Mouse (Mus musculus) hindbrain, embryonic 10.5 days (tissue): ENCODE data around the gene Aff3. TPM values are rescaled to one million over a fixed set of nuclear protein-coding genes. Genes with fewer than 3 reads are reported as not detected.

Experiments used
- DNase-seq: peaks from one replicate; pipeline ENCODE4 v3.0.0-alpha.2; 2017; ENCODE audit warnings: low spot score
- H3K27ac ChIP-seq: fragments of 300-500 bp; sonication (generic); 2 replicates; pipeline ENCODE4 v1.5.1; 2016; ENCODE audit warnings: mild to moderate bottlenecking, moderate library complexity
- H3K27me3 ChIP-seq: fragments of 300-500 bp; sonication (generic); 2 replicates; pipeline ENCODE4 v1.6.1; 2016; ENCODE audit warnings: mild to moderate bottlenecking; ENCODE audit not compliant: poor library complexity, insufficient read depth, severe bottlenecking
- H3K36me3 ChIP-seq: fragments of 300-500 bp; sonication (generic); 2 replicates; pipeline ENCODE4 v1.6.1; 2016; ENCODE audit warnings: mild to moderate bottlenecking, moderate library complexity
- H3K4me1 ChIP-seq: fragments of 300-500 bp; sonication (generic); replicated peaks from 2 replicates; pipeline ENCODE4 v1.6.1; 2016; ENCODE audit warnings: mild to moderate bottlenecking
- H3K4me3 ChIP-seq: fragments of 300-500 bp; sonication (generic); 2 replicates; pipeline ENCODE4 v1.5.1; 2016; ENCODE audit warnings: mild to moderate bottlenecking, moderate library complexity
- H3K9me3 ChIP-seq: fragments of 300-500 bp; sonication (generic); 2 replicates; pipeline ENCODE4 v1.6.1; 2016; ENCODE audit warnings: mild to moderate bottlenecking, moderate library complexity
- WGBS: fragments of 180-500 bp; shearing (Covaris S2); methylation state at CpG from one replicate; pipeline ENCODE4 v1.1.7; 2016; 5-methylcytosine and 5-hydroxymethylcytosine counted together
- polyA plus RNA-seq: library from polyadenylated mRNA; unstranded; fragments of >200 nt; fragmentation: Nextera tagmentation; extraction: Ambion mirVana; gene quantifications from 2 replicates; pipeline ENCODE4 v1.2.1, GENCODE M21; 2016

Aff3 gene
- polyA plus RNA-seq, 1 experiment from 2014 or later = 11.4 TPM

DNA sequence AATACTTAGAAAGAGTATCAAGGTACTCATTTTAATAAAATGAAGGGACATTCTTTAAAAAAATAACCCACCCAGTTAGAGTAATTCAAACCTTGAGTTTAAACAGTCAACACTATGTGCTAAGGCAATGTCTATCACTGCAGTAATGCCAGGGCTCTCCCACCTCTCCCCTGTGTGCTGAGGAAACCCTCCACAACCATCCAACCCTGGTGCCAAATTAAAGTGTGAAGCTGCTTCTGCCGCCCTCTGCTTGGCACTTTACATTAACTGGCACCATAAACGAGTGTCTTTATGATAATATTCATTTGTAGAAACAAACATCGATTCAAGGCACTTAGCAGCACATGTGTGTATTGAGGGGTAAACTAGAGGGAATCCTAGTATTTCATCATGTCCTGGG lies 97.0 kb downstream of the Aff3 start:
- Histone ChIP-seq H3K9me3 (no peaks in the 10 kb centered on the region), H3K4me3 (no peak overlapping the region), H3K4me1 (peaks cover 58% of the 10 kb centered on the region), H3K27ac (no peak overlapping the region), H3K27me3 (no peaks in the 10 kb centered on the region), H3K36me3 (no peaks in the 10 kb centered on the region)
- WGBS = 75% methylated on average over 3 of the region's 3 CpGs
- DNase-seq = no peak

DNA sequence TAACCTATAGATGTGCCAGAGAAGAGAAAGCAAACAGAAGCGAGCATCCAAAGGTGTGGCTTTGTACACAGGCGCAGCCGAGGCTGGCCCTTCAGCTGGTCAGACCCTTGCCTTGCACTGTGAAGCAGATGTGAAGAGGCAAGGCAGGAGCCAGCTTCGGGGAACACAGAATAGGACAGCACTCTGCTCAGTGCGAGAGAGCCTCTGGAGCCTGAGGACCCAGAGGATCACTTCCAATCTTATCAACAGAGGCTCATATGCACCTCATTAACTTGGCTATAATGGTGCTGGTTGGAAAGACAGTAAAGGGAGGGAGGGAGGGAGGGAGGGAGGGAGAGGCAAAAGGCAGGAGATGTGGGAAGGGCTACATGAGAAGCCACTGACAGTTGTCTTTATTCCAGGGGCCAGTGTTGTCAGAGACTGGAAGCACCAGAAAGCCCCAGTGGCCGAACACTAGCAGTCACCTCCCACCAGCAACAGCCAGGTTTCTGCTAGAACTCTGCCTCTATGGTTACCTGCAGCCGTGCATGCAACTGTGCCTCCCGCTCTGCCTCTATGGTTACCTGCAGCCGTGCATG lies 98.6 kb downstream of the Aff3 start:
- peak overlapping the region; percentile 20 for H3K4me3 ChIP-seq
- peak; percentile 26 for DNase-seq
- no peaks in the 10 kb centered on the region for H3K36me3 ChIP-seq
- H3K27ac ChIP-seq = peak overlapping the region; percentile 88
- peaks cover 74% of the 10 kb centered on the region for H3K4me1 ChIP-seq
- no peaks in the 10 kb centered on the region for H3K27me3 ChIP-seq
- 27% methylated on average over 9 of the region's 9 CpGs for WGBS
- no peaks in the 10 kb centered on the region for H3K9me3 ChIP-seq

DNA sequence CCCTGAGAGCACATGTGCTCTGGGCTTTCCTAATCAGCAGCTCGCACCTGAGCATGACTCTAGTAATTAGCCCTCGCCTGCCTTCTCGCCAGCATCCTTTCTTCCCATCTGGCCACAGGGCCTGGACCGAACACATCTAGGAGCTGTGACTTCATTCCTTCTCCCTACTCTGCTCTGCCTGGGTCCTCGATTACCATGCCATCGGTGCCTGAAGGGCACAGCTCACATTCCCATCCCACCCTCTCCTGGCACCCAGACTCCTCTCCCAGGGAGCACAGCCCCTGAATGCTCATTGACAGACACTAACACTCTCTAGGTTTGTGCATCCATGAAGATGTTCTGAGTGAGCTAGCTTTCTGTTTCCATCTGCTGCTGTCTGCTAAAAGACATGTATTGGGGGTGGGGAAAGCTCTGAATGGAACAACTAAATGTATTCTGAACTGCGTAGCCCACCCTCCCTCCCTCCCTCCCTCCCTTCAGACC lies 99.4 kb downstream of the Aff3 start:
- H3K9me3 ChIP-seq = no peaks in the 10 kb centered on the region
- WGBS = 46% methylated on average over 7 of the region's 7 CpGs
- no peaks in the 10 kb centered on the region for H3K36me3 ChIP-seq
- no peaks in the 10 kb centered on the region for H3K27me3 ChIP-seq
- peak; percentile 31 for DNase-seq
- peaks cover 83% of the 10 kb centered on the region for H3K4me1 ChIP-seq
- H3K4me3 ChIP-seq = peak overlapping the region; percentile 20
- H3K27ac ChIP-seq = peak overlapping the region; percentile 88

DNA sequence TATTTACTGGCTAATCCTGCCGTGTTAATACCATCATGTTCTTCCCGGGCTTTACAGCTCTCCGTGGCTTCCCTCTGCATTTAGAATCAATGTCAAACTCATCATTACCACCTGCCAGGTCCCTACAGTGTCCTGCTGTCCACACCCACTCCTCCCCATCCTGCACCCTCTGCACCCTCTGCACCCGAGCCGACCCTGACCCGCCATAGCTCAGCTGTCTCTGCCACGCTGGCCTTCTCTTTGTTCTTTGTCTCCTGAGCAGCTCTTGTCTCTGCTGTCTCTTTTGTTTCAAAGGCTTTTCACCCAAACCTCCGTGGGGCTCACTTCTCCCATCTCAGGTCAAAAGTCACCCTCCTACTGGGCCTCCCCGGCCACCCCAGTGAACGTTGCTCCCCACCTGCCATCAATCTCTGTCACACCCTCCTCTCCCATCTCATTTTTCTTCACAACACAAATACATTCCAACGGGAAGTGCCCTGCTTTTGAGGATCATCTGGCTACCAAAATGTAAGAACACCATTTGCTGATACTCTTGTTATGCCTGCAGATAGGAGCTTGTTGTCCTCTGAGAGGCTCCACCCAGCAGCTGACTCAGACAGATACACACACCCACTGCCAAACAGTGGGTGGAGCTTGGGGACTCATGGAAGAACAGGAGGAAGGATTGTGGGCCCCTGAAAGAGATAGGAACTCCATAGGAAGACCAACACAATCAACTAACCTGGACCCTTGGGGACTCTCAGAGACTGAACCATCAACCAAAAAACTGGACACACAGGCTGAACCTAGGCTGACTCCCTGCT lies 102.2 kb downstream of the Aff3 start:
- Histone ChIP-seq H3K4me1 (peaks cover 80% of the 10 kb centered on the region), H3K9me3 (no peaks in the 10 kb centered on the region), H3K27ac (peak overlapping the region; percentile 88), H3K36me3 (no peaks in the 10 kb centered on the region), H3K4me3 (peak overlapping the region; percentile 2; the same call in 1 of the 2 replicates), H3K27me3 (no peaks in the 10 kb centered on the region)
- DNase-seq = peak; percentile 69
- 15% methylated on average over 11 of the region's 11 CpGs for WGBS

DNA sequence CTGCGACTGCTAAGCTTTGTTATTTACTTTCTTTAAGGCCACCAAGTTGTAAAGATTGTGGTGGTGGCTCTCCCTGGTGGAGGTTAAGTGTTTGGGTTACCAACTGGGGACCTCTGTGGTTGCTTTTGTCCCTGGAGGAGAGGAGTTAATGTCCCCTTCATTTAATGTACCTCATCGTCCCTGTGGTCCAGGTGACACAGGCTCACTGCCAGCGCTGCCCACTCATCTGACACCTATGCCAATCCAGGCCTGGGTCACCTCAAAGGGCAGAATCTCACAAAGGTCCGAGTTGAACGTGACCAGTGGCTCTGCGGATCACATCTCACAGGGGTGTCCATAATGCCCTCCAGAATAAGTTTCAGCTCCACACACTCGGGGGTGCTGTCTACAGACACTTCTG lies 103.4 kb downstream of the Aff3 start:
- H3K27me3 ChIP-seq = no peaks in the 10 kb centered on the region
- 67% methylated on average over 7 of the region's 7 CpGs for WGBS
- H3K27ac ChIP-seq = peak overlapping the region; percentile 88
- no peak for DNase-seq
- no peak overlapping the region for H3K4me3 ChIP-seq
- no peaks in the 10 kb centered on the region for H3K36me3 ChIP-seq
- peaks cover 72% of the 10 kb centered on the region for H3K4me1 ChIP-seq
- no peaks in the 10 kb centered on the region for H3K9me3 ChIP-seq

DNA sequence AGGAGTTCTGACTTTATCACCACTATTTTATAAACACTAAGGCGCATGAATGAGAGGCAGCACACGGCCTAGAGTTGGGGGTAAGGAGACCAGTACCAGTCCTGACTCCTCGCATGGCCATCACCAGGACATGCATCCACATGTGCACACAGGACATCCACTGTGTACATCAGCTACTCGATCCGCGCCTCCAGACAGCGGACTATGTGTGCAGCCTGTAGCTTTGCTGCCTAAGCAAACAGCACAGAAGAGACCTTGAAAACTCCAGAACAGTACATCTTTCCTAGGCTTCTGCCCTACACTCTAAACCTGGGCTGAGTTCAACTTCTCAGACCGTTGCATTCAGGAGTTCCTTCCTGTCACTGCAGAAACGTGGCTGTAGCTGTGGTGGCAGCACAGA lies 104.1 kb downstream of the Aff3 start:
- Histone ChIP-seq H3K27ac (peak overlapping the region; percentile 46; the same call in 1 of the 2 replicates), H3K36me3 (no peaks in the 10 kb centered on the region), H3K27me3 (no peaks in the 10 kb centered on the region), H3K4me3 (no peak overlapping the region), H3K4me1 (peaks cover 65% of the 10 kb centered on the region), H3K9me3 (no peaks in the 10 kb centered on the region)
- no peak for DNase-seq
- 80% methylated on average over 9 of the region's 9 CpGs for WGBS

DNA sequence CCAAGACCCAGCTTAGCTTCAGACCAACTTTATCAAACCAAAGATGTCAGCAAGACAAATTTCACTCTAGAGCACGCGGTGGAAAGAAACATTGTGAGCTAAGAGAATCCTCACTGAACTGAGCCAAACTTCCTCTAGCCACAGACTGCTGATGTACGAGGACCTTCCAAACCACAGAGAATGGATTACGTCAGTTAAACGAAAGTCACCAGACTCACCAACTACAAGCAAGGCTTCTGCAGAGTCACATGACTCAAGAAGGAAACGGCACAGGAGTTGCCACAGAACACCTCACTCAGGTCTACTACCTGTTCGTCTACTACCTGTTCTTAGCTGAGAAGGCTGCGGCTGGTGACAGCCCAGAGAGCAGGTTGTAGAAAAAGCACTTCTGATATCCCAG lies 107.1 kb downstream of the Aff3 start:
- Histone ChIP-seq H3K27me3 (no peaks in the 10 kb centered on the region), H3K27ac (no peak overlapping the region), H3K9me3 (no peaks in the 10 kb centered on the region), H3K4me3 (no peak overlapping the region), H3K36me3 (no peaks in the 10 kb centered on the region), H3K4me1 (peaks cover 49% of the 10 kb centered on the region)
- 95% methylated on average over 8 of the region's 8 CpGs for WGBS
- no peak for DNase-seq

DNA sequence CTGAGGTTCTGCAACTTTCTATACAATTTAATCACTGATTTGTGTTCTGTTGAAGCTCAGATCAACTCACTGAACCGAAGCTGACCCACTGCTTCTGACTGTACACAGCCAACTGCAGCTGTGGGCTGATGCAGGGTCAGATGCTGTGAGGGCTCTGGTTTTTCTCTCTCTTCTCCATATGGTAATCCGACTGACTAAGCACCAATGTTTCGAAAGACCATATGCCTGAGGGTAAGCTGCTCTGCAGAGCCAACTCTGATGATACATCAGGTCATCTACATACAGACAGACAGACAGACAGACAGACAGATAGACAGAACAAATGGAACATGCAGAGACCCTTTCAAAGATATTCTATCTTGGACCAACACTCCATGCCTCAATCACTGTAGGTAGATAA lies 110.2 kb downstream of the Aff3 start:
- no peak for DNase-seq
- no peaks in the 10 kb centered on the region for H3K9me3 ChIP-seq
- WGBS = 92% methylated on average over 3 of the region's 3 CpGs
- H3K27ac ChIP-seq = no peak overlapping the region
- no peaks in the 10 kb centered on the region for H3K36me3 ChIP-seq
- H3K4me1 ChIP-seq = peaks cover 23% of the 10 kb centered on the region
- H3K4me3 ChIP-seq = no peak overlapping the region
- H3K27me3 ChIP-seq = no peaks in the 10 kb centered on the region

DNA sequence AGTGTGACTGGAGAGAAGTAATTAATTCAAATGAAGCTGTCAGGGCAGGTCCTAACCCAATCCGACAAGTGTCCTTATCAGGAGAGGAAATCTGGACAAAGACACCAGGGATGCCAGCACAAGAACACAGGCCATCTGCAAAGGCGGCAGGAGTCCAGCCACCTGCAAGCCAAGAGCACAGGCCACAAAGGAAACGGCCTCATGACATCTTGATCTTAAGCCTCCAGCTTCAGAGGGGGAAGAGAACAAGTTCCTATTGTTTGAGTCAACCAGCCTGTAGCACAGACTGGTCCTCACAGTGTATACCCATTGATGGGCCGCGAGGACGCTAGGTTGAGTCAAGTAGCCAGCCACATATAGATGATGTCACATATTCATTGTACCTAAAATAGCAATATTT lies 111.7 kb downstream of the Aff3 start:
- H3K4me3 ChIP-seq = no peak overlapping the region
- H3K27ac ChIP-seq = peak overlapping the region; percentile 18; the same call in 1 of the 2 replicates
- H3K36me3 ChIP-seq = no peaks in the 10 kb centered on the region
- 43% methylated on average over 6 of the region's 6 CpGs for WGBS
- no peaks in the 10 kb centered on the region for H3K27me3 ChIP-seq
- H3K4me1 ChIP-seq = peaks cover 31% of the 10 kb centered on the region
- H3K9me3 ChIP-seq = no peaks in the 10 kb centered on the region
- DNase-seq = no peak

DNA sequence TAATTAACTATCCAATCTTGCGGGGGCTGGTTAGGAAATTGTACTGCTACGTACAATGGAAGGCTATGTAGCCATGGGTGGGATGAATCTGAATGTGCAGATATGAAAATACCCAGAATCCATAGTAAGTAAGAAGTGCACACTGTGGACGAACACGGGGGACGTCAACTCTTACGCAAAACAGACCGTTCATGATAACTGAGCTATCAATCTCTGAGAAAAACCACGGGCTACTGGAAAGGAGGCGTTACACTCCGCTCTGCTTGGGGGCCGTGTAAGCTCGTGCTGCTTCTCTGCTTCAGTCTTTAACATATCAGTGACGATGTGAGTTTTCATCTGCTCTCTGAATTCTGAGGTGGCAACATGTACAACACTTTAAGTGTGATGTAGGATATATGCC lies 114.2 kb downstream of the Aff3 start:
- H3K4me1 ChIP-seq = peaks cover 49% of the 10 kb centered on the region

DNA sequence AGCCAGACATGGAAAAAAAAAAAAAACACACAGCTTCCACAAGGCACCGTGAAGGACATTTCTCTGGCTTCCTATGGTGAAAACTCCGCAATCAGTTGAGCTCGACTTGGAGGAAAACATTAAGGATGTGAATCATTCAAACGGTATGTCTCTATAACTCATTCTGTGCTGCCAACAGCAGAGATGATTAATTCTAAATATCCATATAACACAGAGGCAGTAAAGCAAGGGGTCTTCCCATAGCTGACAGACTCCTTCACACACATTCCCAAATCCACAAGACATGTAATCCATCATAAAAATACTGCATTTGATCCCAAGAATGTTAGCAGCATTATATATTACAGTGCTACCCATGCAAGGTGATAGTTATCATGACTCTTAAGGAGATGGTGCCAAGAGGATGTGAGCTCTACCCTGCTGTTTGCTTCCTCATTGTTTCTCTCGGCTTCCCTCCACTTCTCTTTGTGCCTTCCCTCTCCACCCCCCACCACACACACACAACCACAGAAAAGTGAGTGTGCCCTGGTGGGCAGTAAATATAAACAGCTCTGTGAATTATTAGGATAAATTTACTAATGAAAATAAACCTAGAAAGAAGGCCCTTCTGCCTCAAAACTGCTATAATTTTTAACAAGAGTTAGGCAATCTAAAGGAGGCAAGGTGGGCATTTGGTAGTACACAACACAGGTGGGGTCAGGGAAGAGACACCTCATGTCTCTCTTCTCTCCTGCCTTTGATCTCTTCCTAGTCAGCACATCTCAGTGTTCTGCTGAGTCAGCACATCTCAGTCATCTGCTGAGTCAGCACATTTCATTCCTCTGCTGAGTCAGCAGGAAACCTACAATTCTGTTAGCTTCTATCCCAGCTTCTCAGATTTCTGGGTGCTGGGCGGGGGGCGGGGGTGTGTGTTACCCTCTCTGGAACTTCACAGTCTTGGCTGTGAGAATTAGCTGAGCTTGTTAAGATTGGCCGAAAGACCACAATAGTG lies 115.8 kb downstream of the Aff3 start:
- Histone ChIP-seq H3K27ac (no peak overlapping the region), H3K9me3 (no peaks in the 10 kb centered on the region), H3K4me1 (peaks cover 65% of the 10 kb centered on the region), H3K4me3 (no peak overlapping the region), H3K36me3 (no peaks in the 10 kb centered on the region), H3K27me3 (no peaks in the 10 kb centered on the region)
- 75% methylated on average over 8 of the region's 8 CpGs for WGBS
- DNase-seq = peak; percentile 4

More for the DNA sequence above, 114.2 kb downstream of the Aff3 start:
- Histone ChIP-seq H3K27me3 (no peaks in the 10 kb centered on the region), H3K27ac (no peak overlapping the region), H3K36me3 (no peaks in the 10 kb centered on the region), H3K4me3 (no peak overlapping the region), H3K9me3 (no peaks in the 10 kb centered on the region)
- peak; percentile 1 for DNase-seq
- 93% methylated on average over 13 of the region's 13 CpGs for WGBS

DNA sequence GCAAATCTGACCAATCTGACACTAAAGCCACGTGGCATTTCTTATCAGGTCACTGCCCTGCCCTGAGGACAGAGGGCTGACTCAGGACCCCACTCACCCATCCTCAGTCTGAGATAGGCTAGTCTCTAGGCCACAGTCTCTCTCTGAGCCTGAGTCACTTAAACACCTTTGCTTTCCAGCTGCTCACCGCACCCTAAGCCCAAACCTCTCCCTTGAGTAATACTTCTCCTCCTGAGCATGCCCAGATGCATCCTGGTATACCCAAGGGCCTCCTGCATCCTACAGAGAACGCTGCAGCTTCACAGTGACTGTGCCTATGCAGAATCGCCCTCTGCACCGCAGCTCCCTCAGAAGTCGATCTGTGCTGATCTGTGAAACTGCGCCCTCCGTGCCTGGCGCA lies 117.1 kb downstream of the Aff3 start:
- 87% methylated on average over 9 of the region's 9 CpGs for WGBS
- DNase-seq = peak; percentile 1
- H3K27me3 ChIP-seq = no peaks in the 10 kb centered on the region
- 0 out of 2 replicates have a peak, but pooled peaks cover 5% of the 10 kb centered on the region for H3K36me3 ChIP-seq
- no peak overlapping the region for H3K4me3 ChIP-seq
- H3K27ac ChIP-seq = no peak overlapping the region
- peaks cover 56% of the 10 kb centered on the region for H3K4me1 ChIP-seq
- H3K9me3 ChIP-seq = no peaks in the 10 kb centered on the region
